Mouse (Mus musculus): ENCODE results near the gene 1700029P11Rik. TPM values are rescaled to one million over a fixed set of nuclear protein-coding genes. Genes with fewer than 3 reads are reported as not detected.
"Not testable (repeated sequence)": the region's sequence is repeated elsewhere in the genome, so short reads cannot be mapped to it uniquely, and the experiment has no call there.

Gene 1700029P11Rik
- polyA plus RNA-seq, 1 experiment from 2014 or later, result not detected

- WGBS, result 90% methylated on average over 8 of the region's 8 CpGs
- not testable (repeated sequence) for H3K27me3 ChIP-seq; H3K27ac ChIP-seq; H3K4me2 ChIP-seq; H3K4me1 ChIP-seq (replicated peaks); H3K36me3 ChIP-seq; H3K9ac ChIP-seq; H3K4me3 ChIP-seq; H3K9me3 ChIP-seq (replicated peaks); ATAC-seq (replicated peaks; ENCODE audit: insufficient number of reproducible peaks, insufficient read depth, low FRiP score, low read depth)
Observed at GRCm38 (mm10) chr15:81975156-81975555, 5.2 kb upstream of the 1700029P11Rik start.

DNA sequence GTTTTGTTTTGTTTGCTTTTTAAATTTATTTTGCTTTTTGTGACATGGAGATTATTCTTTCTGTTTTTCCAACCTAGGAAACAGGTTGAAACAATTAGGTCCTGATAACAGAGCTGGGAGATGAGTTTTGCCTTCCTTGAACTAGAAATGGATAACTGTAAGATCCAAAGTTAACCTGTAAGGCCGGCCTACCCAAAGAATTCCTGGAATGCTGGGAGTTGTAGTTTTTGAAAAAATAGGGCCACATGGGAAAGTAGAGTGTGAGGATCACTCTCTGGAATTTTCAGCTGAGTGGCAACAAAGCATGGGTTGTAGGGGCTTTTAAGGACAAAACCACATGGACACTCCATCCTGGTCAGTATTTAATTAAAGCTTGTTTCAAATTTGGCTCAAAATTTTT lies 1.8 kb downstream of the 1700029P11Rik start:
- Histone ChIP-seq H3K4me2 (no peak overlapping the region), H3K4me1 (replicated peaks) (no peaks in the 10 kb centered on the region), H3K4me3 (no peak overlapping the region), H3K27me3 (no peaks in the 10 kb centered on the region), H3K36me3 (no peaks in the 10 kb centered on the region), H3K9me3 (replicated peaks) (no peaks in the 10 kb centered on the region), H3K9ac (no peak overlapping the region), H3K27ac (no peak overlapping the region)
- WGBS, result 61% methylated on average over 1 of the region's 1 CpGs
- ATAC-seq (replicated peaks; ENCODE audit: insufficient number of reproducible peaks, insufficient read depth, low FRiP score, low read depth), result no peak

GRCm38 (mm10) chr15:81985267-81986161 lies 5.2 kb downstream of the 1700029P11Rik start:
- Histone ChIP-seq H3K9me3 (replicated peaks) (no peaks in the 10 kb centered on the region), H3K4me2 (no peak overlapping the region), H3K27ac (no peak overlapping the region), H3K27me3 (no peaks in the 10 kb centered on the region), H3K9ac (no peak overlapping the region), H3K4me1 (replicated peaks) (peaks cover 13% of the 10 kb centered on the region), H3K36me3 (no peaks in the 10 kb centered on the region), H3K4me3 (no peak overlapping the region)
- WGBS, result 48% methylated on average over 2 of the region's 2 CpGs
- ATAC-seq (replicated peaks; ENCODE audit: insufficient number of reproducible peaks, insufficient read depth, low FRiP score, low read depth), result no peak

DNA sequence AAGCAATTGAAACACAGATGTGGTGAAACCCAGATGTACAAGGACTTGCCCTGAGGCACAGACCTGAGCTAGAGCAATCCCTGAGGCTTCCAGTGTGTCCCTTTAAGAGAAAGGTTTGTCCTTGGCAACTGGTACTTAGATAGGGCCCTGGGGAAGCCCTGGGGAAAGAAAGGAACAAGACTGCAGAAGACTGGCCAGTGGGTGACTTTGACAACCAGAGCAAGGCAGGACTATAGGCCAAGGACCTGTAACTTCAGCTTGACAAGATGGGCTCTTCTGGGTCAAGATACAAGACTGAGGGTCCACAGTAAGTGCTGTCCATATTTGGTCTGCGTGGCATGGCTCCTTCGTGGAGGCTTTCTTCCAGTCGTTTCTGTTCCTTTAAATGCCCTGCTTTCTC lies 7.3 kb downstream of the 1700029P11Rik start, which contains the start of gene Xrcc6:
Gene Xrcc6 (plus strand): TSS at position 190 of the 400 bp plus-strand sequence.
- no peak within 1 kb of the TSS for H3K4me2 ChIP-seq
- H3K36me3 ChIP-seq, result no peaks in the 10 kb centered on the region
- H3K27ac ChIP-seq, result no peak within 1 kb of the TSS
- ATAC-seq (replicated peaks; ENCODE audit: insufficient number of reproducible peaks, insufficient read depth, low FRiP score, low read depth), result no peak
- H3K9ac ChIP-seq, result no peak within 1 kb of the TSS
- no peaks in the 10 kb centered on the region for H3K27me3 ChIP-seq
- H3K9me3 ChIP-seq (replicated peaks), result no peaks in the 10 kb centered on the region
- 73% methylated on average over 3 of the region's 3 CpGs for WGBS
- H3K4me1 ChIP-seq (replicated peaks), result peaks cover 24% of the 10 kb centered on the region
- no peak within 1 kb of the TSS for H3K4me3 ChIP-seq

DNA sequence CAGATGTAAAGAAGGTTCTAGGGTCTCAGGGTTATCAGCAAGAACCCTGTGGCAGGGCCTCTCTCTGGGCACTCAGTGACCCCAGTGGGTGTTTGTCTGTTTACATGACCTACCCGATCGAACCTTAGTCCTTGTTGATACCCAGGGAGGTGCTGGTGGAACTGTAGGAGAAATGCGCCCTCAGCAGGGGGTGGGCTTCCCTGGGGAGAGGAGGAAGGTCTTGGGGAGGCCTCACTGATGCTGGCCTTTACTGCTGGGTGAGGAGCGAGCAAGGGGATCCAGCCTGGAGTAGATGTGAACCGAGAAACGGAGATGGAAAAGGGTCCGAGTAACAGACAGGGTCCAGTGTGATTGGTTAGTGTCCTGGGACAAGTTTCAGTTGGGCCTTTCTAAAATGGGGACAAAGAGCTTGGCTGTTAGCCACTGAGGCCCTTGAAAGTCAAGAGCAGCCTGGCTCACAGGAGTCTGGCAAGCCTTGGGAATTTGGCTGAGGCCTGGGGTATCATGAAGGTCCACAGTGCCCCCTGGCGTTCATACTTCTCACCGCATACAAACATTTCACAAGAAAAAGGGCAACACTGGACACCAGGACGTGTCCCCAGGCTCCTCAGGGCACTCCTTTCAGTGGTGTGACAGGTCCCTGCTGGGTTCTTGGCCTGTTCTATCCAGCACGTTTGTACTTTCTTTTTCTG lies 9.2 kb downstream of the 1700029P11Rik start:
- Histone ChIP-seq H3K4me1 (replicated peaks) (peaks cover 24% of the 10 kb centered on the region), H3K4me3 (no peak overlapping the region), H3K27ac (peak overlapping the region; percentile 32; the same call in 1 of the 2 replicates), H3K9me3 (replicated peaks) (no peaks in the 10 kb centered on the region), H3K36me3 (peaks cover 6% of the 10 kb centered on the region; the same call in 1 of the 2 replicates), H3K9ac (no peak overlapping the region), H3K4me2 (peak overlapping the region; percentile 21), H3K27me3 (no peaks in the 10 kb centered on the region)
- ATAC-seq (replicated peaks; ENCODE audit: insufficient number of reproducible peaks, insufficient read depth, low FRiP score, low read depth), result peak; percentile 74
- 33% methylated on average over 11 of the region's 11 CpGs for WGBS

DNA sequence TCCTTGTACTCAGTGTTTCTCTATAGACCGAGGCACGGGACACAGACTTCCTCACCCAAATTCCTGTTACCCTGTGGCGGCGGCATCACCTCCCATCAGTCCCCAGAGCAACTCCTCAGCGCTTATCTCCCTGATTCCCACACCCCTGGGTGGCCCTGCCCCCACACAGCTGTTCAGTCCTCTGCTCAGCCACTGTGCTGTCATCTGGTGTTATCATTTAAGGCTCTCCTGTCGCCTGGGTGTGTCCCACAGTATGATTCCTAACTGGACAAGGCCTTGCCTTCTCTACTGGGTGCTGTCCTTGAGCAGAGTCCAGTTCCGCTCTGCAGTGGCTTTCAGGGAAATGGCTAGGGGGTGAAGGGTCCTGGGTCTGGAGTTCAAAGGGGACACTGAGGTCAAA lies 10.2 kb downstream of the 1700029P11Rik start:
- Histone ChIP-seq H3K27me3 (no peaks in the 10 kb centered on the region), H3K4me2 (no peak overlapping the region), H3K9me3 (replicated peaks) (no peaks in the 10 kb centered on the region), H3K4me1 (replicated peaks) (peaks cover 24% of the 10 kb centered on the region), H3K27ac (no peak overlapping the region), H3K9ac (no peak overlapping the region), H3K4me3 (no peak overlapping the region), H3K36me3 (peaks cover 6% of the 10 kb centered on the region; the same call in 1 of the 2 replicates)
- ATAC-seq (replicated peaks; ENCODE audit: insufficient number of reproducible peaks, insufficient read depth, low FRiP score, low read depth), result no peak
- WGBS, result 33% methylated on average over 7 of the region's 7 CpGs

DNA sequence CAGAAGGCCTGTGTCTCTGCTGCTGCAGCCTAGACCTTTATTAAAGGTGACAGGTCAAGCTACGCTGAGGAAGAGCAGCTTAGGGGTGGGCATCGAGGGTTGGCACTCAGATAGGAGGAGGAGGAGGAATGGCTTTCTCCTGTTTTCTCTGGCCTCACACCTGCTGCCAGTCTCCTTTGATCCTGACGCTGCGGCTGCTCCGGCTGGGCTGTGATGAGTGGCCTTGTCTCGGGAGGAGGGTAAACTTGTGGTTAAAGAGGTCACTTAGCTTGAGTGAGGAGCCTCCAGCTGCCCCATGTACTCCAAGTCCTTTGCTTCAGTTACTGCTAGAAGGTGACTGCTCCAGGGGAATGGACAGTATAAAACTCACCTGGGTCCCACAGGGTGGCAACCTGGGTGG lies 13.7 kb downstream of the 1700029P11Rik start:
- H3K4me3 ChIP-seq, result no peak overlapping the region
- H3K27ac ChIP-seq, result no peak overlapping the region
- peaks cover 27% of the 10 kb centered on the region for H3K36me3 ChIP-seq

DNA sequence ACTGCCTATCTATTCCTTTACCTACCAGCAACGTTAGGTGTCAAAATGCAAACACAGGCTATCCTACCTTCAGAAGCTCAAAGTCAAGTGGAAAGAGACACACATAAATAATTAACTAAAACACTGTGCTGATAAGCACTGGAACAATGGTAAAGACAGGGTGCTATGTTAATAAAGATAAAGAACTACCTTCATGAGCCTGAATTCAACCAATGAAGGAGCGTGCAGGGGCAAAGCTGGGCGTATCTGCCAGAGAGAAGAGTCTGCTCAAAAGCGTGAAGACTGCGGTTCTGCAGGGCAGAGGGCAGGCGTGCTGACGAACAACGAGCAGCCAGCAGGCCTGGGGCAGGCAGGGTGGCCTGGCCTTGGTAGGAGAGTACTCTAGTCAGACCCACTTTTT lies 23.9 kb downstream of the 1700029P11Rik start:
- Histone ChIP-seq H3K4me1 (replicated peaks) (no peaks in the 10 kb centered on the region), H3K9ac (no peak overlapping the region), H3K36me3 (peaks cover 7% of the 10 kb centered on the region; the same call in 1 of the 2 replicates), H3K4me2 (no peak overlapping the region), H3K9me3 (replicated peaks) (no peaks in the 10 kb centered on the region), H3K4me3 (no peak overlapping the region), H3K27me3 (no peaks in the 10 kb centered on the region), H3K27ac (no peak overlapping the region)
- no peak for ATAC-seq (replicated peaks; ENCODE audit: insufficient number of reproducible peaks, insufficient read depth, low FRiP score, low read depth)
- 84% methylated on average over 8 of the region's 8 CpGs for WGBS

More for the DNA sequence above, 13.7 kb downstream of the 1700029P11Rik start:
- Histone ChIP-seq H3K9ac (no peak overlapping the region), H3K27me3 (no peaks in the 10 kb centered on the region), H3K9me3 (replicated peaks) (no peaks in the 10 kb centered on the region), H3K4me1 (replicated peaks) (peaks cover 24% of the 10 kb centered on the region), H3K4me2 (no peak overlapping the region)
- 62% methylated on average over 6 of the region's 6 CpGs for WGBS
- ATAC-seq (replicated peaks; ENCODE audit: insufficient number of reproducible peaks, insufficient read depth, low FRiP score, low read depth), result no peak

DNA sequence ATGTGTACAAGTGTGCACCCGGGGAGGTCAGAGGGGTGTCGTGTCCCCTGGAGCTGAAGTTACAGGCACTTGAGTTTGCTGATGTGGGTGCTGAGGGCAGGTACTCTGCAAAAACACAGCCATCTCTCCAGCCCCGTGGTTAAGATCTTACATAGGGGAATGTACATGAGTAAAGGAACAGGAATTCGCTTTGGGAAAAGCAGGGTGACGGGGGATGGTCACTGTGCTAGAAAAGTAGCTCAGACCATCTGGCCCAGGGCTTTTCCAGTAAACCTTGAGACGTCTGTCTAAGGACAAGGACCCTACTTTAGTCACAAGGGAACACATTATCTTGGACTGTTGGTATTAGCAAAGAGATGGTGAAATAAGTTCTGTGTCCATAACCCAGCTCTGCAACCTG lies 31.6 kb downstream of the 1700029P11Rik start:
- Histone ChIP-seq H3K4me2 (no peak overlapping the region), H3K27me3 (no peaks in the 10 kb centered on the region), H3K36me3 (no peaks in the 10 kb centered on the region), H3K4me1 (replicated peaks) (peaks cover 17% of the 10 kb centered on the region), H3K4me3 (no peak overlapping the region), H3K9ac (no peak overlapping the region), H3K27ac (no peak overlapping the region), H3K9me3 (replicated peaks) (no peaks in the 10 kb centered on the region)
- WGBS, result 71% methylated on average over 6 of the region's 6 CpGs
- no peak for ATAC-seq (replicated peaks; ENCODE audit: insufficient number of reproducible peaks, insufficient read depth, low FRiP score, low read depth)

DNA sequence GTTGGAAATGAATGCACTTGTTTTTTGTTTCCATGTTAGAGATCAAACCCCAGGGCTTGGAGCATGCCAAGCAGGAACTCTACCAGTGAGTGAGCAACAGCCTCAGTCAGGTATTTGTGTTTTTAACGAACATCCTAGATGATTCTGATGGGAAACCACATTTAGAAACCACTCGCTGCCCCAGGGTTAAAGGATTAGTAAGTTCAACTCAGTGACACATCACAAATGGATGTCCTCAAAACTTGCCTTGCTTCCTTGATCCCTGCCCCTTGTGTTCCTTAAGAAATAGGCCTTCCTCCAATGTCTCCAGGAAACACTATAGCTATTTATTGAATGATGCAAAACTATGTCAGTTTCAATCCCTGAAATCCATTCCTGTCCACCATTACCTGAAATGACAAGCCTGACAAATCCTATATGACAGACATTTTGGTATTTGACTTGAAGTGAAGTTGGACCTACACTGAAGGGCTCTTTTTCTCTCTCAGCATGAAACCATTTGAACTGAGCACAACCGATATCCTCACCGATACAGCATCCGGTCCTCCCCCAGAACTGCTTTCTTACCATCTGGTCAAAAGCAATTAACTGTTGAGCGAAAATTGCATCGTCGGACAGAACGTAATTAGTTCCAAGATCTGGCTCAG lies 34.5 kb downstream of the 1700029P11Rik start:
- H3K4me2 ChIP-seq, result peak overlapping the region; percentile 83
- WGBS, result 21% methylated on average over 9 of the region's 9 CpGs
- H3K4me3 ChIP-seq, result peak overlapping the region; percentile 80
- no peaks in the 10 kb centered on the region for H3K27me3 ChIP-seq
- H3K9me3 ChIP-seq (replicated peaks), result no peaks in the 10 kb centered on the region
- peak overlapping the region; percentile 81 for H3K27ac ChIP-seq
- H3K36me3 ChIP-seq, result peaks cover 6% of the 10 kb centered on the region; the same call in 1 of the 2 replicates
- H3K4me1 ChIP-seq (replicated peaks), result peaks cover 22% of the 10 kb centered on the region
- ATAC-seq (replicated peaks; ENCODE audit: insufficient number of reproducible peaks, insufficient read depth, low FRiP score, low read depth), result no peak
- H3K9ac ChIP-seq, result peak overlapping the region; percentile 81

Measured in heart, embryonic 15.5 days (tissue).